Mouse (Mus musculus) stomach, postnatal 0 days (tissue): ENCODE results near the gene Traf3ip2.

Source experiments
- CTCF ChIP-seq: IDR thresholded peaks from 2 replicates; pipeline ENCODE4 v1.5.1; 2016; ENCODE audit warnings: antibody characterized with exemption, low read depth, mild to moderate bottlenecking, moderate library complexity
- EP300 ChIP-seq: optimal IDR thresholded peaks from 2 replicates; pipeline ENCODE3; 2016; ENCODE audit warnings: antibody characterized with exemption

GRCm38 (mm10) chr10:39640817-39641226, 28.1 kb downstream of the Traf3ip2 start:
- no peak for TF ChIP-seq CTCF
- no peak for TF ChIP-seq EP300
